Mouse (Mus musculus) E14TG2a.4 (cell line): ENCODE data around the gene Gpc6.

Experiments
- H3K27me3 ChIP-seq: 2 replicates; pipeline ENCODE4 v1.6.1; 2014; ENCODE audit warnings: low read length, control low read depth; ENCODE audit not compliant: insufficient read depth
- H3K36me3 ChIP-seq: 2 replicates; pipeline ENCODE4 v1.6.1; 2014; ENCODE audit warnings: low read length, control low read depth; ENCODE audit not compliant: insufficient read depth
- H3K4me1 ChIP-seq: replicated peaks from 2 replicates; pipeline ENCODE4 v1.6.1; 2014; ENCODE audit warnings: low read depth, low read length, control low read depth
- H3K4me3 ChIP-seq: replicated peaks from 2 replicates; pipeline ENCODE4 v1.5.1; 2014; ENCODE audit warnings: mild to moderate bottlenecking, low read length
- H3K9me3 ChIP-seq: 2 replicates; pipeline ENCODE4 v1.6.1; 2014; ENCODE audit warnings: low read length, control low read depth
- CTCF ChIP-seq: conservative IDR thresholded peaks from 2 replicates; pipeline ENCODE4 v1.5.1; 2014; ENCODE audit warnings: low read length
- NANOG ChIP-seq: IDR thresholded peaks from 2 replicates; pipeline ENCODE4 v1.6.1; 2014; ENCODE audit warnings: borderline replicate concordance, low read length, mixed read lengths
- POU5F1 ChIP-seq: IDR thresholded peaks from 2 replicates; pipeline ENCODE4 v1.6.1; 2014; ENCODE audit warnings: low read length, borderline replicate concordance

Gpc6 gene

GRCm38 (mm10) chr14:117061078-117061477, 136.0 kb downstream of the Gpc6 start:
- Histone ChIP-seq H3K36me3 (no peaks in the 10 kb centered on the region), H3K4me1 (no peaks in the 10 kb centered on the region), H3K27me3 (no peaks in the 10 kb centered on the region), H3K9me3 (peaks cover 19% of the 10 kb centered on the region), H3K4me3 (no peak overlapping the region)
- TF ChIP-seq NANOG = no peak

GRCm38 (mm10) chr14:117061527-117061926, 136.4 kb downstream of the Gpc6 start:
- H3K36me3 ChIP-seq = no peaks in the 10 kb centered on the region
- H3K9me3 ChIP-seq = peaks cover 19% of the 10 kb centered on the region
- H3K27me3 ChIP-seq = no peaks in the 10 kb centered on the region
- TF ChIP-seq NANOG (no peak), CTCF (no peak), POU5F1 (no peak)
- no peaks in the 10 kb centered on the region for H3K4me1 ChIP-seq
- H3K4me3 ChIP-seq = no peak overlapping the region

- no peaks in the 10 kb centered on the region for H3K27me3 ChIP-seq
- no peak overlapping the region for H3K4me3 ChIP-seq
- no peaks in the 10 kb centered on the region for H3K4me1 ChIP-seq
- TF ChIP-seq CTCF = no peak
- no peak for TF ChIP-seq POU5F1
- no peak for TF ChIP-seq NANOG
- H3K9me3 ChIP-seq = no peaks in the 10 kb centered on the region
- no peaks in the 10 kb centered on the region for H3K36me3 ChIP-seq
Measured at GRCm38 (mm10) chr14:117068179-117068578, 143.1 kb downstream of the Gpc6 start.

GRCm38 (mm10) chr14:117070470-117071085, 145.5 kb downstream of the Gpc6 start:
- H3K36me3 ChIP-seq = no peaks in the 10 kb centered on the region
- TF ChIP-seq NANOG (no peak), POU5F1 (no peak), CTCF (no peak)
- H3K4me3 ChIP-seq = no peak overlapping the region
- no peaks in the 10 kb centered on the region; the same call in 1 of the 2 replicates for H3K9me3 ChIP-seq
- no peaks in the 10 kb centered on the region for H3K27me3 ChIP-seq
- H3K4me1 ChIP-seq = no peaks in the 10 kb centered on the region

- TF ChIP-seq CTCF = no peak
- H3K9me3 ChIP-seq = no peaks in the 10 kb centered on the region
- no peaks in the 10 kb centered on the region for H3K4me1 ChIP-seq
- H3K4me3 ChIP-seq = no peak overlapping the region
- no peaks in the 10 kb centered on the region for H3K36me3 ChIP-seq
- H3K27me3 ChIP-seq = no peaks in the 10 kb centered on the region
Measured at GRCm38 (mm10) chr14:117093586-117093985, 168.5 kb downstream of the Gpc6 start.

- no peaks in the 10 kb centered on the region for H3K27me3 ChIP-seq
- no peak for TF ChIP-seq NANOG
- TF ChIP-seq POU5F1 = no peak
- no peak for TF ChIP-seq CTCF
- no peak overlapping the region for H3K4me3 ChIP-seq
- no peaks in the 10 kb centered on the region for H3K36me3 ChIP-seq
- no peaks in the 10 kb centered on the region for H3K4me1 ChIP-seq
- no peaks in the 10 kb centered on the region for H3K9me3 ChIP-seq
Measured at GRCm38 (mm10) chr14:117106900-117107299, 181.8 kb downstream of the Gpc6 start.

- Histone ChIP-seq H3K9me3 (no peaks in the 10 kb centered on the region), H3K27me3 (no peaks in the 10 kb centered on the region), H3K4me3 (no peak overlapping the region)
Measured at GRCm38 (mm10) chr14:117113153-117113552, 188.0 kb downstream of the Gpc6 start.

GRCm38 (mm10) chr14:117122036-117122435, 196.9 kb downstream of the Gpc6 start:
- Histone ChIP-seq H3K27me3 (no peaks in the 10 kb centered on the region), H3K4me3 (no peak overlapping the region), H3K4me1 (no peaks in the 10 kb centered on the region), H3K36me3 (no peaks in the 10 kb centered on the region), H3K9me3 (no peaks in the 10 kb centered on the region)
- TF ChIP-seq POU5F1 (no peak), NANOG (no peak), CTCF (no peak)

More at GRCm38 (mm10) chr14:117113153-117113552, 188.0 kb downstream of the Gpc6 start:
- Histone ChIP-seq H3K4me1 (no peaks in the 10 kb centered on the region), H3K36me3 (no peaks in the 10 kb centered on the region)
- TF ChIP-seq CTCF (no peak), NANOG (no peak), POU5F1 (no peak)

- Histone ChIP-seq H3K9me3 (no peaks in the 10 kb centered on the region), H3K4me1 (no peaks in the 10 kb centered on the region), H3K36me3 (no peaks in the 10 kb centered on the region), H3K4me3 (no peak overlapping the region), H3K27me3 (no peaks in the 10 kb centered on the region)
- no peak for TF ChIP-seq NANOG
- TF ChIP-seq CTCF = no peak
- TF ChIP-seq POU5F1 = no peak
Measured at GRCm38 (mm10) chr14:117130334-117130733, 205.2 kb downstream of the Gpc6 start.
